ENCODE assay signal across 12 mouse cellular contexts in genomic region chr17:43277223-43277622, GRCm38 (mm10). TPM values are rescaled to one million over a fixed set of nuclear protein-coding genes. Genes with fewer than 3 reads are reported as not detected.
DNase-seq lines count a peak whose midpoint lies in the region; ATAC-seq and TF ChIP-seq lines count a peak whose summit lies in the region.
"Had no signal": no experiment of that assay in that cellular context is flagged by ENCODE, and none has a peak within 500 bp of the region (broad histone marks: within the 10 kb centered on the region; RNA-seq: fewer than 3 reads in every experiment).

No protein-coding gene starts in this region.

- H3K27me3 ChIP-seq in hindbrain, embryonic 14.5 days (ENCODE audit: control insufficient read depth, insufficient read depth, low read length): no peaks in the 10 kb centered on the region
- no peaks in the 10 kb centered on the region for H3K27me3 ChIP-seq in hindbrain, embryonic 11.5 days (ENCODE audit: control insufficient read depth, insufficient read depth, low read length)
- no peaks in the 10 kb centered on the region for H3K27me3 ChIP-seq in neural tube, embryonic 15.5 days (replicated peaks)
- H3K27me3 ChIP-seq: CH12.LX had no signal

- WGBS in hindbrain, embryonic 14.5 days: 64% methylated on average over 4 of the region's 4 CpGs
- 86% methylated on average over 4 of the region's 4 CpGs for WGBS in hindbrain, embryonic 11.5 days
- WGBS in neural tube, embryonic 15.5 days: 43% methylated on average over 4 of the region's 4 CpGs

- no peak overlapping the region for H3K4me2 ChIP-seq in hindbrain, embryonic 14.5 days (replicated peaks)
- H3K4me2 ChIP-seq in hindbrain, embryonic 11.5 days (replicated peaks; ENCODE audit: low read depth, low read length): no peak overlapping the region
- no peak overlapping the region for H3K4me2 ChIP-seq in neural tube, embryonic 15.5 days

- no peak for TF ChIP-seq CTCF in embryonic fibroblast, embryonic 13.5 days (IDR thresholded peaks at IDR 0.05; ENCODE audit: borderline replicate concordance, insufficient read depth, low read length)

- H3K9ac ChIP-seq in hindbrain, embryonic 14.5 days: no peak overlapping the region
- H3K9ac ChIP-seq in hindbrain, embryonic 11.5 days (ENCODE audit: low read depth, low read length): no peak overlapping the region
- no peak overlapping the region for H3K9ac ChIP-seq in neural tube, embryonic 15.5 days (replicated peaks)

- peak; percentile 68 for DNase-seq in hindbrain, embryonic 14.5 days (ENCODE audit: low spot score)
- no peak for DNase-seq in hindbrain, embryonic 11.5 days (ENCODE audit: low spot score)
- peak; percentile 10 for DNase-seq in lung, postnatal 10 days
- DNase-seq in lung, postnatal 25 days (ENCODE audit: low spot score): no peak
- no peak for DNase-seq in spleen, adult 12 weeks (ENCODE audit: low spot score)
- DNase-seq in adrenal gland, adult 8-10 months: no peak

- H3K9me3 ChIP-seq in hindbrain, embryonic 14.5 days (ENCODE audit: control insufficient read depth, low read length): no peaks in the 10 kb centered on the region
- no peaks in the 10 kb centered on the region for H3K9me3 ChIP-seq in hindbrain, embryonic 11.5 days (ENCODE audit: control insufficient read depth, low read length)
- no peaks in the 10 kb centered on the region for H3K9me3 ChIP-seq in neural tube, embryonic 15.5 days (replicated peaks)

- no peaks in the 10 kb centered on the region for H3K4me1 ChIP-seq in hindbrain, embryonic 14.5 days (replicated peaks; ENCODE audit: control insufficient read depth, insufficient read depth, low read length)
- no peaks in the 10 kb centered on the region for H3K4me1 ChIP-seq in hindbrain, embryonic 11.5 days (replicated peaks; ENCODE audit: control insufficient read depth, insufficient read depth, low read length)
- peaks cover 2% of the 10 kb centered on the region; the same call in 1 of the 2 replicates for H3K4me1 ChIP-seq in embryonic fibroblast, embryonic 13.5 days (ENCODE audit: control insufficient read depth, insufficient read depth, low read length)
- 0 out of 2 replicates have a peak, but pooled peaks cover 8% of the 10 kb centered on the region for H3K4me1 ChIP-seq in neural tube, embryonic 15.5 days

- no peaks in the 10 kb centered on the region for H3K36me3 ChIP-seq in hindbrain, embryonic 14.5 days (replicated peaks; ENCODE audit: control insufficient read depth, insufficient read depth)
- no peaks in the 10 kb centered on the region for H3K36me3 ChIP-seq in hindbrain, embryonic 11.5 days (ENCODE audit: control insufficient read depth, insufficient read depth, low read length)
- no peaks in the 10 kb centered on the region for H3K36me3 ChIP-seq in neural tube, embryonic 15.5 days

- ATAC-seq in hindbrain, embryonic 14.5 days (ENCODE audit: low FRiP score): peak; percentile 59; the same call in 1 of the 2 replicates
- ATAC-seq in hindbrain, embryonic 11.5 days (ENCODE audit: low FRiP score): no peak
- no peak for ATAC-seq in neural tube, embryonic 15.5 days (ENCODE audit: low FRiP score)
- ATAC-seq: lung, postnatal 0 days had no signal

- no peak overlapping the region; the same call in 1 of the 2 replicates for H3K27ac ChIP-seq in hindbrain, embryonic 14.5 days
- no peak overlapping the region for H3K27ac ChIP-seq in hindbrain, embryonic 11.5 days (ENCODE audit: low read depth, low read length)
- peak overlapping the region; percentile 45; the same call in 1 of the 2 replicates for H3K27ac ChIP-seq in embryonic fibroblast, embryonic 13.5 days (ENCODE audit: insufficient read depth, low read length)
- H3K27ac ChIP-seq in neural tube, embryonic 15.5 days (replicated peaks): 0 out of 2 replicates have a peak overlapping the region, but pooled peaks have one; percentile 33

- TF ChIP-seq POLR2A in embryonic fibroblast, embryonic 13.5 days (IDR thresholded peaks at IDR 0.05; ENCODE audit: low read depth, low read length): no peak

- H3K4me3 ChIP-seq in hindbrain, embryonic 14.5 days (replicated peaks; ENCODE audit: low read length): no peak overlapping the region
- H3K4me3 ChIP-seq in hindbrain, embryonic 11.5 days (ENCODE audit: low read depth, low read length): no peak overlapping the region
- no peak overlapping the region for H3K4me3 ChIP-seq in embryonic fibroblast, embryonic 13.5 days (ENCODE audit: insufficient read depth, low read length)
- H3K4me3 ChIP-seq in neural tube, embryonic 15.5 days (replicated peaks): no peak overlapping the region

RNA-seq across cellular contexts. Expression of gene Adgrf1, which starts 7.1 kb away (rescaled TPM):
- not detected in 2 replicates for polyA plus RNA-seq in hindbrain, embryonic 14.5 days (2014; fragmentation: Nextera tagmentation; extraction: Ambion mirVana)
- not detected in 2 replicates for polyA plus RNA-seq in hindbrain, embryonic 11.5 days (2014; fragmentation: Nextera tagmentation; extraction: Ambion mirVana)
- polyA plus RNA-seq in embryonic fibroblast, embryonic 13.5 days (2011; ENCODE audit: insufficient read length, low read depth, missing spikeins): not detected in 2 replicates
- not detected in 2 replicates for polyA plus RNA-seq in neural tube, embryonic 15.5 days (2015; fragmentation: Nextera tagmentation; extraction: Ambion mirVana)
- total RNA-seq in adrenal gland, adult 8-10 months (2022): not detected
- total RNA-seq: CH12.LX; left cerebral cortex, adult 8-10 months had no signal
- polyA plus RNA-seq: heart, postnatal 0 days; lung, postnatal 0 days had no signal

Comparison
In these comparisons a context has a peak if more than half of its experiments do, and no peak if none do; other contexts are left out.
1. DNase-seq: peak in hindbrain, embryonic 14.5 days (single experiment) and lung, postnatal 10 days (single experiment); none in hindbrain, embryonic 11.5 days (single experiment), lung, postnatal 25 days (single experiment), spleen, adult 12 weeks (single experiment) and adrenal gland, adult 8-10 months (single experiment).
2. H3K27ac ChIP-seq: peak in embryonic fibroblast, embryonic 13.5 days (single experiment) and neural tube, embryonic 15.5 days (single experiment); none in hindbrain, embryonic 14.5 days (single experiment) and hindbrain, embryonic 11.5 days (single experiment).